Mouse (Mus musculus): ENCODE results near the gene Slc24a3. TPM values are rescaled to one million over a fixed set of nuclear protein-coding genes. Genes with fewer than 3 reads are reported as not detected.

Gene Slc24a3
- polyA plus RNA-seq, 1 experiment from 2014 or later, result 3.5 TPM

GRCm38 (mm10) chr2:145216580-145216979 lies 49.0 kb downstream of the Slc24a3 start:
- H3K27me3 ChIP-seq, result no peaks in the 10 kb centered on the region
- no peak overlapping the region for H3K4me2 ChIP-seq (replicated peaks)
- H3K4me3 ChIP-seq, result no peak overlapping the region
- no peak overlapping the region for H3K27ac ChIP-seq
- H3K4me1 ChIP-seq, result no peaks in the 10 kb centered on the region
- ATAC-seq (ENCODE audit: low FRiP score), result no peak
- H3K9me3 ChIP-seq (replicated peaks), result no peaks in the 10 kb centered on the region
- 87% methylated on average over 2 of the region's 2 CpGs for WGBS
- no peaks in the 10 kb centered on the region for H3K36me3 ChIP-seq
- no peak overlapping the region for H3K9ac ChIP-seq

GRCm38 (mm10) chr2:145217422-145217821 lies 49.9 kb downstream of the Slc24a3 start:
- Histone ChIP-seq H3K27me3 (no peaks in the 10 kb centered on the region), H3K4me1 (no peaks in the 10 kb centered on the region), H3K9ac (no peak overlapping the region), H3K4me2 (replicated peaks) (no peak overlapping the region), H3K4me3 (no peak overlapping the region), H3K36me3 (no peaks in the 10 kb centered on the region), H3K27ac (no peak overlapping the region), H3K9me3 (replicated peaks) (no peaks in the 10 kb centered on the region)
- 94% methylated on average over 2 of the region's 2 CpGs for WGBS
- no peak for ATAC-seq (ENCODE audit: low FRiP score)

- no peak overlapping the region for H3K4me2 ChIP-seq (replicated peaks)
- H3K27me3 ChIP-seq, result no peaks in the 10 kb centered on the region
- no peaks in the 10 kb centered on the region for H3K36me3 ChIP-seq
- H3K4me1 ChIP-seq, result no peaks in the 10 kb centered on the region
- H3K4me3 ChIP-seq, result no peak overlapping the region
- ATAC-seq (ENCODE audit: low FRiP score), result no peak
- WGBS, result 74% methylated on average over 6 of the region's 6 CpGs
- no peaks in the 10 kb centered on the region for H3K9me3 ChIP-seq (replicated peaks)
- no peak overlapping the region for H3K9ac ChIP-seq
- H3K27ac ChIP-seq, result no peak overlapping the region
These were observed 51.7 kb downstream of the Slc24a3 start for GRCm38 (mm10) chr2:145219246-145219645.

- H3K4me2 ChIP-seq (replicated peaks), result no peak overlapping the region
- WGBS, result 91% methylated on average over 4 of the region's 4 CpGs
- H3K27me3 ChIP-seq, result no peaks in the 10 kb centered on the region
- H3K36me3 ChIP-seq, result no peaks in the 10 kb centered on the region
- H3K27ac ChIP-seq, result no peak overlapping the region
- ATAC-seq (ENCODE audit: low FRiP score), result no peak
- H3K4me1 ChIP-seq, result no peaks in the 10 kb centered on the region
- no peak overlapping the region for H3K4me3 ChIP-seq
- H3K9ac ChIP-seq, result no peak overlapping the region
- H3K9me3 ChIP-seq (replicated peaks), result no peaks in the 10 kb centered on the region
These were observed 56.1 kb downstream of the Slc24a3 start for GRCm38 (mm10) chr2:145223646-145224045.

- WGBS, result 56% methylated on average over 3 of the region's 3 CpGs
- Histone ChIP-seq H3K4me1 (no peaks in the 10 kb centered on the region), H3K27me3 (no peaks in the 10 kb centered on the region), H3K9me3 (replicated peaks) (no peaks in the 10 kb centered on the region), H3K27ac (no peak overlapping the region), H3K36me3 (no peaks in the 10 kb centered on the region), H3K4me2 (replicated peaks) (no peak overlapping the region), H3K9ac (no peak overlapping the region), H3K4me3 (no peak overlapping the region)
- no peak for ATAC-seq (ENCODE audit: low FRiP score)
These were observed 58.1 kb downstream of the Slc24a3 start for GRCm38 (mm10) chr2:145225640-145226039.

GRCm38 (mm10) chr2:145226100-145226499 lies 58.5 kb downstream of the Slc24a3 start:
- no peak for ATAC-seq (ENCODE audit: low FRiP score)
- no peak overlapping the region for H3K4me3 ChIP-seq
- no peaks in the 10 kb centered on the region for H3K4me1 ChIP-seq
- no peak overlapping the region for H3K9ac ChIP-seq
- H3K27me3 ChIP-seq, result no peaks in the 10 kb centered on the region
- no peak overlapping the region for H3K4me2 ChIP-seq (replicated peaks)
- H3K27ac ChIP-seq, result no peak overlapping the region
- 90% methylated on average over 1 of the region's 1 CpGs for WGBS
- H3K9me3 ChIP-seq (replicated peaks), result no peaks in the 10 kb centered on the region
- H3K36me3 ChIP-seq, result no peaks in the 10 kb centered on the region

- H3K4me2 ChIP-seq (replicated peaks), result no peak overlapping the region
- H3K4me3 ChIP-seq, result no peak overlapping the region
- H3K9ac ChIP-seq, result no peak overlapping the region
- H3K4me1 ChIP-seq, result no peaks in the 10 kb centered on the region
- ATAC-seq (ENCODE audit: low FRiP score), result no peak
- 87% methylated on average over 5 of the region's 5 CpGs for WGBS
- H3K27me3 ChIP-seq, result no peaks in the 10 kb centered on the region
- H3K27ac ChIP-seq, result no peak overlapping the region
- no peaks in the 10 kb centered on the region for H3K36me3 ChIP-seq
- H3K9me3 ChIP-seq (replicated peaks), result no peaks in the 10 kb centered on the region
These were observed 59.8 kb downstream of the Slc24a3 start for GRCm38 (mm10) chr2:145227351-145227750.

GRCm38 (mm10) chr2:145232764-145233484 lies 65.4 kb downstream of the Slc24a3 start:
- Histone ChIP-seq H3K27ac (no peak overlapping the region), H3K9ac (no peak overlapping the region), H3K4me1 (peaks cover 7% of the 10 kb centered on the region; the same call in 1 of the 2 replicates), H3K4me2 (replicated peaks) (no peak overlapping the region), H3K27me3 (no peaks in the 10 kb centered on the region), H3K9me3 (replicated peaks) (no peaks in the 10 kb centered on the region), H3K4me3 (no peak overlapping the region), H3K36me3 (no peaks in the 10 kb centered on the region)
- no peak for ATAC-seq (ENCODE audit: low FRiP score)
- WGBS, result 57% methylated on average over 6 of the region's 6 CpGs

GRCm38 (mm10) chr2:145233547-145234398 lies 66.2 kb downstream of the Slc24a3 start:
- Histone ChIP-seq H3K27ac (no peak overlapping the region), H3K9me3 (replicated peaks) (no peaks in the 10 kb centered on the region), H3K9ac (no peak overlapping the region), H3K4me3 (no peak overlapping the region), H3K36me3 (no peaks in the 10 kb centered on the region), H3K27me3 (no peaks in the 10 kb centered on the region), H3K4me2 (replicated peaks) (no peak overlapping the region), H3K4me1 (peaks cover 7% of the 10 kb centered on the region; the same call in 1 of the 2 replicates)
- ATAC-seq (ENCODE audit: low FRiP score), result no peak
- 72% methylated on average over 7 of the region's 7 CpGs for WGBS

- 87% methylated on average over 4 of the region's 4 CpGs for WGBS
- no peak overlapping the region for H3K4me2 ChIP-seq (replicated peaks)
- no peaks in the 10 kb centered on the region for H3K36me3 ChIP-seq
These were observed 78.8 kb downstream of the Slc24a3 start for GRCm38 (mm10) chr2:145246384-145246783.

GRCm38 (mm10) chr2:145248185-145248584 lies 80.6 kb downstream of the Slc24a3 start:
- 81% methylated on average over 3 of the region's 3 CpGs for WGBS
- H3K4me3 ChIP-seq, result no peak overlapping the region
- H3K4me2 ChIP-seq (replicated peaks), result no peak overlapping the region
- H3K9ac ChIP-seq, result no peak overlapping the region
- no peaks in the 10 kb centered on the region for H3K27me3 ChIP-seq
- H3K27ac ChIP-seq, result no peak overlapping the region
- no peaks in the 10 kb centered on the region for H3K36me3 ChIP-seq
- no peaks in the 10 kb centered on the region for H3K9me3 ChIP-seq (replicated peaks)
- no peak for ATAC-seq (ENCODE audit: low FRiP score)
- H3K4me1 ChIP-seq, result no peaks in the 10 kb centered on the region

More at GRCm38 (mm10) chr2:145246384-145246783, 78.8 kb downstream of the Slc24a3 start:
- Histone ChIP-seq H3K4me1 (no peaks in the 10 kb centered on the region), H3K27me3 (no peaks in the 10 kb centered on the region), H3K9me3 (replicated peaks) (no peaks in the 10 kb centered on the region), H3K27ac (no peak overlapping the region), H3K4me3 (no peak overlapping the region), H3K9ac (no peak overlapping the region)
- ATAC-seq (ENCODE audit: low FRiP score), result no peak

- H3K4me3 ChIP-seq, result no peak overlapping the region
- no peaks in the 10 kb centered on the region for H3K4me1 ChIP-seq
- WGBS, result 81% methylated on average over 3 of the region's 3 CpGs
- no peak for ATAC-seq (ENCODE audit: low FRiP score)
- H3K4me2 ChIP-seq (replicated peaks), result no peak overlapping the region
- no peaks in the 10 kb centered on the region for H3K36me3 ChIP-seq
- H3K9me3 ChIP-seq (replicated peaks), result no peaks in the 10 kb centered on the region
- no peaks in the 10 kb centered on the region for H3K27me3 ChIP-seq
- H3K9ac ChIP-seq, result no peak overlapping the region
- H3K27ac ChIP-seq, result no peak overlapping the region
These were observed 89.8 kb downstream of the Slc24a3 start for GRCm38 (mm10) chr2:145257332-145257731.

Measured in hindbrain, embryonic 12.5 days (tissue).